Mouse (Mus musculus): Measurements from ENCODE around the gene Chrdl2. TPM values are rescaled to one million over a fixed set of nuclear protein-coding genes. Genes with fewer than 3 reads are reported as not detected.

Chrdl2 gene
- polyA plus RNA-seq, 1 experiment from 2014 or later = not detected

DNA sequence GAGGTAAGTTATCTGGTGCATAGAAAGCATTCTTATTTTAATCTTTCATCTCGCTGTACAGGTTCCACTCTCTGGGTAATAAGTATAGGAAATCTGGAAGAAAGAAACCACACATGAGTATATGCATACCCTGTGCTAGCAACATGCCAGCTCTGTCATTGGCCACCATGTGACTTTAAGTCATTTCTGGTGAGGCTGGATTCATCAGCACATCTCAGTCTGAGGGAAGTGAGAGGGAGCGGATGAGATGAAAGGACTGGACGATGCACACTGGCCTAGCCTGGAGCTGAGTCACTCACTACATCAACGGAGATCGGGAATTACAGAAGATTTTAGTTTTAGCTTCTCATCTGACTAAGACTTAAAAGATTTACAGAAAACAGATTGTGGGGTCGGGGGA lies 76.9 kb downstream of the Chrdl2 start:
- Histone ChIP-seq H3K36me3 (ENCODE audit: control insufficient read depth, insufficient read depth) (peaks cover 40% of the 10 kb centered on the region), H3K4me3 (ENCODE audit: low read depth, low read length) (no peak overlapping the region), H3K4me2 (ENCODE audit: low read depth, low read length) (no peak overlapping the region), H3K9me3 (replicated peaks; ENCODE audit: control insufficient read depth, low read length) (no peaks in the 10 kb centered on the region), H3K27ac (ENCODE audit: low read length) (no peak overlapping the region), H3K27me3 (ENCODE audit: control insufficient read depth, insufficient read depth, low read depth, low read length) (no peaks in the 10 kb centered on the region), H3K4me1 (ENCODE audit: control insufficient read depth, low read depth, low read length) (no peaks in the 10 kb centered on the region), H3K9ac (ENCODE audit: low read depth, low read length) (no peak overlapping the region)
- no peak for ATAC-seq (ENCODE audit: low read depth)
- WGBS (ENCODE audit: insufficient replicate concordance) = 88% methylated on average over 6 of the region's 6 CpGs

DNA sequence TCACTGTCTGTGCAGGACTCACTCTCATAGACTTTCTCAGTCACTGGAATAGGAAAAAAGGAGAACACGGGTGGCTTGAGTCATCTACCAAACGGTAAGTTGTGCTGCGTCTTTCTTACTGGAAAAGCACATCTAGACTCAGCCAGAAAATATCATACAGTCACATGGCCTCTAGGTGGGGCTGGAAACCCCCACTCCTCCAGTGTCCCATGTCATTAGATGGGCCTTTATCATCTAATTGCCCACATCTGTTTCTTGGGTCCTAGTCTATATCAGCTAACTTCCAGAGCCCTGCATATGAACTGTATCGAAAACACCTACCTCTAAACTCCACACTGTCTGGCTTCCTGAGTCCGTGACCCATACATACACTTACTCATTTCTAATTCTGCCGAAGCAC lies 77.8 kb downstream of the Chrdl2 start:
- Histone ChIP-seq H3K4me2 (ENCODE audit: low read depth, low read length) (no peak overlapping the region), H3K9ac (ENCODE audit: low read depth, low read length) (no peak overlapping the region), H3K36me3 (ENCODE audit: control insufficient read depth, insufficient read depth) (peaks cover 46% of the 10 kb centered on the region), H3K4me1 (ENCODE audit: control insufficient read depth, low read depth, low read length) (no peaks in the 10 kb centered on the region), H3K27ac (ENCODE audit: low read length) (no peak overlapping the region), H3K27me3 (ENCODE audit: control insufficient read depth, insufficient read depth, low read depth, low read length) (no peaks in the 10 kb centered on the region), H3K9me3 (replicated peaks; ENCODE audit: control insufficient read depth, low read length) (no peaks in the 10 kb centered on the region), H3K4me3 (ENCODE audit: low read depth, low read length) (no peak overlapping the region)
- 78% methylated on average over 6 of the region's 6 CpGs for WGBS (ENCODE audit: insufficient replicate concordance)
- ATAC-seq (ENCODE audit: low read depth) = no peak

Other genes with a start within 250 kb of the Chrdl2 start
- gene Olfr521, start 242.7 kb upstream of the Chrdl2 start, polyA plus RNA-seq (2015; fragmentation: Nextera tagmentation; extraction: Ambion mirVana) = not detected in 2 replicates
- 5.1 and 5.2 TPM in 2 replicates for gene Neu3, start 177.8 kb upstream of the Chrdl2 start, polyA plus RNA-seq (2015; fragmentation: Nextera tagmentation; extraction: Ambion mirVana)
- not detected in 2 replicates for gene Xrra1, start 147.1 kb upstream of the Chrdl2 start, polyA plus RNA-seq (2015; fragmentation: Nextera tagmentation; extraction: Ambion mirVana)
- gene Spcs2, start 142.7 kb upstream of the Chrdl2 start, polyA plus RNA-seq (2015; fragmentation: Nextera tagmentation; extraction: Ambion mirVana) = 189 and 192 TPM in 2 replicates
- 1.4 and 1.5 TPM in 2 replicates for gene Rnf169, start 25.7 kb upstream of the Chrdl2 start, polyA plus RNA-seq (2015; fragmentation: Nextera tagmentation; extraction: Ambion mirVana)
- 36.5 and 37.0 TPM in 2 replicates for gene Pold3, start 115.4 kb downstream of the Chrdl2 start, polyA plus RNA-seq (2015; fragmentation: Nextera tagmentation; extraction: Ambion mirVana)
- 3.8 TPM in 2 replicates for gene Lipt2, start 153.1 kb downstream of the Chrdl2 start, polyA plus RNA-seq (2015; fragmentation: Nextera tagmentation; extraction: Ambion mirVana)
- 1.1 and 1.2 TPM in 2 replicates for gene Kcne3, start 170.3 kb downstream of the Chrdl2 start, polyA plus RNA-seq (2015; fragmentation: Nextera tagmentation; extraction: Ambion mirVana)
- gene Pgm2l1, start 221.2 kb downstream of the Chrdl2 start, polyA plus RNA-seq (2015; fragmentation: Nextera tagmentation; extraction: Ambion mirVana) = 1.7 and 1.8 TPM in 2 replicates

All from liver, embryonic 16.5 days (tissue).